Mouse (Mus musculus) cerebellum, adult 2 months (tissue): ENCODE results near the gene Jmjd7. TPM values are rescaled to one million over a fixed set of nuclear protein-coding genes. Genes with fewer than 3 reads are reported as not detected.

Experiments
- DNase-seq, 2 experiments: peaks; one replicate each; pipeline ENCODE4 v3.0.0; 2021
- H3K27ac ChIP-seq: fragments of 200-500 bp; 2 replicates; pipeline ENCODE4 v1.5.1; 2012; ENCODE audit warnings: low read length, control low read depth, inconsistent platforms; ENCODE audit not compliant: insufficient read depth
- H3K27me3 ChIP-seq: fragments of 200-500 bp; 2 replicates; pipeline ENCODE4 v1.6.1; 2012; ENCODE audit warnings: inconsistent platforms, mild to moderate bottlenecking, low read length, moderate library complexity; ENCODE audit not compliant: control insufficient read depth, insufficient read depth
- H3K4me1 ChIP-seq: fragments of 200-500 bp; 2 replicates; pipeline ENCODE4 v1.6.1; 2011; ENCODE audit warnings: low read length; ENCODE audit not compliant: control insufficient read depth, insufficient read depth
- H3K4me3 ChIP-seq: fragments of 200-500 bp; replicated peaks from 2 replicates; pipeline ENCODE3; 2011; ENCODE audit warnings: mild to moderate bottlenecking, low read depth, low read length, control low read depth; ENCODE audit not compliant: insufficient read depth
- CTCF ChIP-seq: fragments of 200-500 bp; IDR thresholded peaks from 2 replicates; pipeline ENCODE4 v1.5.1; 2011; ENCODE audit warnings: low read depth, mild to moderate bottlenecking, control low read depth, low read length, moderate library complexity, borderline replicate concordance; ENCODE audit not compliant: insufficient read depth
- POLR2A ChIP-seq: fragments of 200-500 bp; IDR thresholded peaks from 2 replicates; pipeline ENCODE4 v1.6.1; 2011; ENCODE audit warnings: low read length, control low read depth, borderline replicate concordance; ENCODE audit not compliant: insufficient read depth
- WGBS: fragments of 180-500 bp; shearing (Covaris S2); methylation state at CpG from one replicate; pipeline ENCODE4 v1.1.7; 2018; 5-methylcytosine and 5-hydroxymethylcytosine counted together
- polyA plus RNA-seq: library from polyadenylated mRNA; depleted of rRNA; stranded (reverse); fragments of >200 nt; gene quantifications from 2 replicates; pipeline ENCODE4 v1.2.3, GENCODE M21; 2012

Jmjd7 gene
- polyA plus RNA-seq, 1 experiment = 11.2 TPM

DNA sequence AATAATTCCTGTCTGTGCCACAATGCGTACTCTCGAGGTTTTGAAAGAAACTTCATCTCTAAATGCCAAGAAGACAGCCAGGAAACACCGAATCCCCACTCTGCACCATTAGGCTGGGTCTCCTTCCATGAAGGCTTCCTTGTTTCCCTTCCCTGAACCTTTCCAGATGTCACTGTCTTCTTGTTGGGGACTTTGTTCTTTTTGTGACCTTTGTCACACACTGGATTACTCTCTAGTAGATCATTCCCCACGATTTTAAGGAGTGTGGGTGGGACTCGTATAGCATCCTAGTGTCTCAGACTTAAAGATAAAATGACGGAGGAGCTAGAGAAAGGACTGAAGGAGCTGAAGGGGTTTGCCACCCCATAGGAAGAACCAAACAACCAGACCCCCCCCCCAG lies 36.4 kb upstream of the Jmjd7 start:
- TF ChIP-seq POLR2A (no peak), CTCF (no peak)
- no peaks in the 10 kb centered on the region; the same call in 1 of the 2 replicates for H3K4me1 ChIP-seq
- WGBS = 86% methylated on average over 6 of the region's 6 CpGs
- no peaks in the 10 kb centered on the region for H3K27me3 ChIP-seq
- no peak for DNase-seq
- no peak overlapping the region for H3K27ac ChIP-seq
- no peak overlapping the region for H3K4me3 ChIP-seq

DNA sequence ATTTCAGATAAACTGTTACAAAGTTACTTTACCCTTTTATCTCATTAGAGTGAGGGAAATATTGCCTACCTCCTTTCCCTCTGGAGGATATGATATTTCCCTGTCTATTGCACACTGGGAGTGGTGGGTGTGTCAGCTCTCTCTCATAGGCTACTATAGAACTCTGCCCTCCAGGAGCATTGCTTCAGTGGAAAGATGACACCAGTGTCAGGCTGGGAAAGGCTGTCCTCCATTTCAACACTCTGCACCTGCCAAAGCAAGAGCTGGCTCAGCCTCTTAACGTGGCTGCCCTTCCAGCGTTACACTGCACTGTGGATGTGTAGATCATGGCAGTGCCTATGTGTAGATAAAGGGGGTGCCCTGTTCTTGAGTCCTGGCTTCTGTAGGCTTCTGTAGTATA lies 34.9 kb upstream of the Jmjd7 start:
- TF ChIP-seq CTCF (no peak), POLR2A (no peak)
- Histone ChIP-seq H3K4me1 (peaks cover 5% of the 10 kb centered on the region), H3K27me3 (no peaks in the 10 kb centered on the region), H3K4me3 (no peak overlapping the region), H3K27ac (no peak overlapping the region)
- WGBS = 62% methylated on average over 2 of the region's 2 CpGs
- no peak for DNase-seq

DNA sequence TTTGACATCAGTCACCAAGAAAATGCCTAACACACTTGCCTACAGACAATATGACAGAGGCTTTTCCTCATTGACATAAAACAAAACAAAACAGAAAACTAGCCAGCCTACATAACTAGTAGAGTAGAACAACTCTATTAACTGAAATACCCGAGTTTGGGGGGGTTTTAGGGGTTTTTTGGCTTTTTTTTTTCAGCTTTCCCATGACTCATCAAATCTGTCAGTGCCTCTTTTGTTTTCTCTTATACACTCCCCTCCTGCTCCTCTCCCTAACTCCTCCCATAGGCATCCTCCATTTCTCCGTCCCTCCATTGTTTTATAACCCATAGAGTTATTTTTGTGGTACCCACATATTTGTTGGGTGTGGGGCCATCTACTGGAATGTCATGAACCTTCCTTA lies 33.8 kb upstream of the Jmjd7 start:
- no peaks in the 10 kb centered on the region for H3K27me3 ChIP-seq
- WGBS = 60% methylated on average over 2 of the region's 2 CpGs

DNA sequence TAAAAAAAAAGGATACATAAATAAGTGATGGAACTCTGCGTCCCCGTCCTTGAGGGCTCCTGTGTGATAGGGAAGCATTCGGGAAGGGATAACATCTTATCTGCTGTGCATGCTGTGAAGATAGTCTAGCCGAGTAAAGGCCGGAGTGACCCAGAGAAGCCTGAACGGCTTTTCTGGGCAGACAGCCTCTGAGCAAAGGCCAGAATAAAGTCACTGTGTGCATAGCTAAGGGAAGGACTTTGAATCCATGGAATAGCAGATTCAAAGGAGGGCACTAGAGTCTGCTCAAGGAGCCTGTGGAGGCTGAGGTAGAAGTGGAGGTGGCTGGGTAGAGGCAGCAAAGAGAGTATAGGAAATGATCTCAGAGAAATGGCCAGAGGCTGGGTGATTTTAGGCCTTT lies 32.4 kb upstream of the Jmjd7 start:
- no peak overlapping the region for H3K4me3 ChIP-seq
- TF ChIP-seq POLR2A = no peak
- no peak for TF ChIP-seq CTCF
- H3K27me3 ChIP-seq = no peaks in the 10 kb centered on the region
- DNase-seq = no peak
- peaks cover 13% of the 10 kb centered on the region for H3K4me1 ChIP-seq
- 81% methylated on average over 6 of the region's 6 CpGs for WGBS
- no peak overlapping the region for H3K27ac ChIP-seq

More for the DNA sequence above, 33.8 kb upstream of the Jmjd7 start:
- DNase-seq = no peak
- no peak overlapping the region for H3K27ac ChIP-seq
- H3K4me3 ChIP-seq = no peak overlapping the region
- H3K4me1 ChIP-seq = peaks cover 13% of the 10 kb centered on the region
- TF ChIP-seq POLR2A = no peak
- TF ChIP-seq CTCF = no peak

DNA sequence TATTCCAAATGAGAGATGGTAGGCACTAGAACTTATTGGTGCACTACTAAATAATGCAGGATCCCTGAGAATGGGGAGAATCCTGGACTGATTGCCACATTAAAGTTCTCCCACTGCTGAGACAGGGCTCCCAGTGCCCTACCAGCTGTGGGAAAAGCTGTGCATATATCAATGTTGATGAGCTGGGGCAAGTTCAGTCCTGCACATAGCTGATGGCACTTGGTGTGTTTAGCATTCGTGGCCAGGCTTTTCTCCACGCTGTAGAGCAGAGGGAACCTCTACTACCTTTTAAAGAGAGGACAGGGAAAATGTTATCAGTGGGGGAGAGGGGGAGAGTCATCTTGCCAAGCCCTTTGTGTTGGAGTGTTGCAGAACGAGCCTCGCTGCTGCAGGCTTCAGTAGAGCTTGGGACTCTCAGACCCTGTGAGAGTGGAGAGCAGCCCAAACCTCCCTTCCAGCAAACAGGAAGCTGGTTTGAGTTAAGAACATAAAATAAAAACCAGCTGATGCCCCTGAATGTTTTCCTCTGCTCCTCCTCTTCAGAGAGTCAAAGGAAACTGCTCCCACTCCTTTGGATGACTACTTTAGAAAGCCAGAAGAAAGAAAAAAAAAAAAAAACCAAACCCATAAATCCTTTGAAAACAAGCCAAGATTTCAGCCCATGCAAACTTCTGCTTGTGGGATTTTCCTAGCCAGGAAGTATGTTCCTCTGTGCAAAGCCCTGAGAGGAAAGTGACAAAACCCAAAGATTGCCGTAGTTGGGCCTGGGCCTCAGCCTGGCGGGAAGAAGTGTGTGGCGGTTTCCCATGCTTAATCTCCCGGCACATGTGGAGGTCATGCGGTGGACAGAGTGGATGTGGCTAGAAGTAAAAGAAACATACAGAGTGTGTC lies 31.6 kb upstream of the Jmjd7 start:
- WGBS = 71% methylated on average over 9 of the region's 9 CpGs
- Histone ChIP-seq H3K27me3 (no peaks in the 10 kb centered on the region), H3K27ac (no peak overlapping the region), H3K4me3 (no peak overlapping the region), H3K4me1 (peaks cover 13% of the 10 kb centered on the region)
- no peak for DNase-seq
- TF ChIP-seq CTCF (no peak), POLR2A (no peak)

DNA sequence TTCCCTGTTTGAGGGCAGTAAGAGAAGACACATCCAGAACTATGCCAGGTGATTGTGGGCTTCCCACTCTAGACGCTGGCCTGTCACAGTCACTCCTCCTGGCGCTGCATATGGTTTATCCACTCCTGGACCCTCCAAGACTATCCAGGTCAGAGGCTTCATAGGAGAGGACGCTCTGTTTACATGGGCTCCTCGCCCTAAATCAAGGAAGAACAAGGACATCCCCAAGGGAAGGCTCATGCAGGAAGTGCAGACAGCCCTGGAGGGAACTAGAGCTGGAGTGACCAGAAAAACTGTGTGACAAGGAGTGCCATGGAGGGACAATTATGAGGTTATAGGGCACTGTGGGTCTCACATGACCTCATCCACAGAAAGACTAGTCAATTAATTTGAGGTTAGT lies 29.9 kb upstream of the Jmjd7 start:
- H3K27me3 ChIP-seq = no peaks in the 10 kb centered on the region
- no peak for DNase-seq
- no peak for TF ChIP-seq POLR2A
- TF ChIP-seq CTCF = no peak
- 74% methylated on average over 4 of the region's 4 CpGs for WGBS
- H3K27ac ChIP-seq = no peak overlapping the region
- no peak overlapping the region for H3K4me3 ChIP-seq
- H3K4me1 ChIP-seq = peaks cover 13% of the 10 kb centered on the region

DNA sequence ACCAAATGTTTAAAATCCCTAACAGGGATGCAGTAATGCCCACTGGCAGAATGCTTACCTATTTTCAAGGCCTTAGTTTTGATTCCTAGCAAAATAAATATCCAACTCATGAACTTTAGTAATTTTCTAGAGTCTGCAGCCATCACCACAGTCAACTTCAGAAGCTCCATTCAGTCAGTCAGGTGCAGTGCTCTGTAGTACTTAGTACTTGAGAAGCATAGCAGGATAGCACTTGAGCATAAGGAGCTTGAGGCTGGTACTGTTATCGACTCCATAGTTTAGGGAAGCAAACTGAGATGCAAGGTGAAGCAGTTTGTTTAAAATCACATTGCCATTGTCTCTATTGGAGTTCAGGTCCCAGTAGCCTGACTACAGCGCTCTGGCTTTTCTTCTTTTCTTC lies 27.6 kb upstream of the Jmjd7 start:
- peaks cover 13% of the 10 kb centered on the region for H3K4me1 ChIP-seq
- DNase-seq = no peak
- no peak for TF ChIP-seq CTCF
- TF ChIP-seq POLR2A = no peak
- 95% methylated on average over 2 of the region's 2 CpGs for WGBS
- H3K27ac ChIP-seq = no peak overlapping the region
- H3K4me3 ChIP-seq = no peak overlapping the region
- no peaks in the 10 kb centered on the region for H3K27me3 ChIP-seq
